Mouse (Mus musculus) effector memory CD4-positive, alpha-beta T cell, adult 5 months (primary cell): Measurements from ENCODE around the gene Zfp229. TPM values are rescaled to one million over a fixed set of nuclear protein-coding genes. Genes with fewer than 3 reads are reported as not detected.

Experiments
- polyA plus RNA-seq: library from polyadenylated mRNA; unstranded; fragments of 100-300 nt; shearing (Covaris generic); gene quantifications from one replicate; pipeline ENCODE4 v1.2.1, GENCODE M21; 2017

Gene Zfp229
- 0.74 TPM for polyA plus RNA-seq

DNA sequence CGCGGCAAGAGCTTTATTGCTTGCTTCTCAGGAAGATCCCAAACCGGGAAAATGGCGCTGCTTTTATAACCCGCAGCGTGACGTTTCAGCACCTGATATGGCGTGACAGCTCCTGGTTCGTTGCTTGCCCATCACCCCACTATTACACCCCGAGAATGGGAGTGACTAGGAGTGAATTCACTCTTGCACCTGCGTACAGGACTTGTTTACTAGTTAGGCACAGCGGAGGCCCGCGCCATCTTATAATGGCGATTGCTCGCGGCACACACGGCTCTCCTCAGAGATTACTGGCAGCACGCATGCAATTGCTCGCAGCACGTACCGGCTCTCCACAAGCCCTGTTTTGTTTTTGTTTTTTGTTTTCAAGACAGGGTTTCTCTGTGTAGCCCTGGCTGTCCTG lies at the start of gene Zfp229:
TSS of gene Zfp229 (plus strand) at position 301 of the 400 bp plus-strand sequence.

GRCm38 (mm10) chr17:21691560-21691959 lies 39.0 kb upstream of the Zfp229 start, which contains the start of gene Gm10226:
TSS of gene Gm10226 (plus strand) at chr17:21691860.

GRCm38 (mm10) chr17:21707343-21707996 lies 23.1 kb upstream of the Zfp229 start, which contains the start of gene Zfp760:
TSS of gene Zfp760 (plus strand) at chr17:21707741.

Other genes starting within 250 kb of the Zfp229 start
- gene Zfp53, start 241.8 kb upstream of the Zfp229 start, polyA plus RNA-seq = 66.9 TPM
- 11.4 TPM for gene Zfp52, start 195.3 kb upstream of the Zfp229 start, polyA plus RNA-seq
- 1.1 TPM for gene Zfp948, start 163.8 kb upstream of the Zfp229 start, polyA plus RNA-seq
- 5.3 TPM for gene Zfp983, start 80.2 kb upstream of the Zfp229 start, polyA plus RNA-seq
- 11.0 TPM for gene Gm10226, start 38.9 kb upstream of the Zfp229 start, polyA plus RNA-seq
- 1.1 TPM for gene Zfp760, start 23.1 kb upstream of the Zfp229 start, polyA plus RNA-seq
- gene Zfp820, start 115.0 kb downstream of the Zfp229 start, polyA plus RNA-seq = 0.14 TPM
- 11.2 TPM for gene Zfp995, start 179.1 kb downstream of the Zfp229 start, polyA plus RNA-seq
- gene Zfp942, start 231.7 kb downstream of the Zfp229 start, polyA plus RNA-seq = 27.4 TPM
- gene Zfp943, start 231.8 kb downstream of the Zfp229 start, polyA plus RNA-seq = 16.4 TPM